Mouse (Mus musculus) layer of hippocampus, postnatal 25 days (tissue): ENCODE measurements at regions not wholly inside any gene's neighbourhood (a gene's known extent, or its start where the extent isn't known, plus 50 kb on each side); places are given as distances from the start of the nearest gene placed in this dataset.
"Not testable (repeated sequence)": the region's sequence is repeated elsewhere in the genome, so short reads cannot be mapped to it uniquely, and the experiment has no call there.

Experiments
- DNase-seq, 2 experiments: peaks; one replicate each; pipeline ENCODE4 v3.0.0; 2022; ENCODE audit warnings: mixed read lengths in 2 of 2, low spot score in 1 of 2; ENCODE audit errors: extremely low spot score in 1 of 2

DNA sequence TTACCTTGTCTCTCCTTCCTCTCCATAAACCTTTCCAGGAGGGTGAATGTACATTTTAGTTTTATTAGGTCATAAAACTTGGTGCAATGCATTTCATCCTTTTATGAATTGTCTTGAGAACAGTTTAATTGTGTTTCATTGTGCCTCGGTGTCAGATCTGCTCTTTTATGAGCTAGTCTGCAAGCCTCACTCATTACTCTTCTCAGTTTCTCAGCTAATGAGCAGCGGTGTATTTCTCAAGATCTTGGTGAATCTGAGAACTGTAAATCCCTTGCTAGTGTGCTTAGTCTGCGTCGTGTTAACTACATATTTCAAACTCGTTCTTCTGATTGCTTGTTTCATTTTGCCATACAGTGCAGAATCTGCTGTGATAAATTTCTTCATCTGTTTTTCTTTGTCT, 984.4 kb downstream of the Basp1 start:
- DNase-seq, result no peak

DNA sequence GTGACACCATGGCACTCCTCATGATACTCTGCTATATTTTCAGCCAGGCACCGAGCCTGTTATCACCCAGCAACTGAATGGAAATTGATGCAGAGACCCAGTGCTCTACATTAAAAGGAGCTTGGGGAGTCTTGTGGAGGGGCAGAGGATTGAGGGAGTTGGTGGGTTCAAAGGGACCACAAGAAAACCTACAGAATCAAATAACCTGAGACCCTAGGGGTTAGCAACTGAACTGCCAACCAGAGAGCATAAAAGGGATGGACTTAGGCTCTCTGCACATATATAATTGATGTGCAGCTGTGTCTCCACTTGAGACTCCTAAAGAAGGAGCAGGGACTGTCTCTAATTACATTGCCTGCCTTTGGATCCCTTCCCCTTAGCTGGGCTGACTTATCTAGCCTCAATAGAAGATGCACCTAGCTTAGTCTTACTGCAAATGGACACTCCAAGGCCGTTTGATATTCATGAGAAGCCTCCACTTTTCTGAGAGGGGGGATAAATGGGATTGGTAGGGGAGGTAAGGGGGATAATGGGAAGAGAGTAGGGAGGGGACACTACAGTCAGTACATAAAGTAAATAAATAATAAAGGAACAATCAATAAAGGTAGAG, 991.1 kb downstream of the Basp1 start:
- no peak for DNase-seq

GRCm38 (mm10) chr15:24419736-24420135, 993.8 kb downstream of the Basp1 start:
- no peak for DNase-seq

DNA sequence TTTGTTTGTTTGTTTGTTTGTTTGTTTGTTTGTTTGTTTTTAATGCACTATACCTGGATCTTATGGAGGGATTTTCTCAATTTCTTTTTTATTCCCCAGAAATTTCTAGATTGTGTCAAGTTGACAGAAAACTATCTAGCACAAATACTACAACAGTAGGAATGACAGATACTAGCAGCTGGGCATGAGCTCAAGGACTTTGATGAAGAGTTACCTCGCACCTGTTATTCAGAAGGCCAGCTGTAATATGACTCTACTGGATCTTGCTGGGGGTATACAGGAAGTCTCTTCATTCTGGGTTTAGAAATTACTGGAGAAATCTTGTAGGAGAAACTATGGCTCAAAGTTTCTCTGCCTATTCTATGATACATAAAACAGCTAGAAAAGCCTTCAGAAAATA, 994.4 kb downstream of the Basp1 start:
- no peak for DNase-seq

GRCm38 (mm10) chr15:24407691-24408090, 1005.9 kb downstream of the Basp1 start:
- DNase-seq, result peak; percentile 25 to 80

DNA sequence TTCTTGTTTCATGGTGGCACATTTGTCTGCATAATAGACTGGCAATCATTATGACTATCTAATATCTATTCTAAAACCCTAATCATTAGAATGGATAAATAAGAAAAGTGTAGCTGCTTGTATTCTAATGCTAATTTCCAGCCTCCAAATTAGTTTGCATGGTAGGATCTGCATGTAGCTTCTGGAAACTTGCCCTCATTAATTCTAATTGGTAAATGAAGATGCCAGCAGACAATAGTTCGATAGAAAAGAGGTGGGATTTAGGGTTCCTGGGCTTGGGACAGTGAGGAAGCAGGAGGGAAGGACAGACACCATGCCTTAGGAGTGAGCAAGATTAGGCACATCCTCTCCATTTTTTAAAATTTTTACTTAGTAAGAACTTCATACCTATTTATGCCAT, 1008.3 kb downstream of the Basp1 start:
- no peak for DNase-seq

DNA sequence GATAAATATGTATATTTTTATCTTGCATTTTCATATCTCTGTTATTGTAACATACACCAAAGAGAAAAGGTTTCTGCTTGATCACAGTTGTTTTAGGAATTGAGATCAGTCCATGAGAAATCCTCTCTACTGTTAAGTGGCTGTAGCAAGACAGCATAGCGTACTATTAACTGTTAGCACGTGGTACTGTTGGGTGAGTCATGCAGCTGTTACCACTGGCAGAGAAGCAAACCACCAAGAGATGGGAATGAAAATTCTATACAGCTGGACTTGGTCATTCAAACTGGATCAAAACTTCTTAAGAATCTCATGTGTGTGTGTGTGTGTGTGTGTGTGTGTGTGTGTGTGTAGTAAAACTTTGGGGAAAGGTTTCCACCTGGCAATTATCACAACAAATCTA, 1013.5 kb downstream of the Basp1 start:
- no peak for DNase-seq

- DNase-seq, result no peak
Observed at GRCm38 (mm10) chr15:24358398-24358797, 1055.2 kb downstream of the Basp1 start.

GRCm38 (mm10) chr15:24348975-24349560, 1064.5 kb downstream of the Basp1 start:
- no peak for DNase-seq

- DNase-seq, result not testable (repeated sequence)
Observed at GRCm38 (mm10) chr15:24335876-24336275, 1077.7 kb downstream of the Basp1 start.

DNA sequence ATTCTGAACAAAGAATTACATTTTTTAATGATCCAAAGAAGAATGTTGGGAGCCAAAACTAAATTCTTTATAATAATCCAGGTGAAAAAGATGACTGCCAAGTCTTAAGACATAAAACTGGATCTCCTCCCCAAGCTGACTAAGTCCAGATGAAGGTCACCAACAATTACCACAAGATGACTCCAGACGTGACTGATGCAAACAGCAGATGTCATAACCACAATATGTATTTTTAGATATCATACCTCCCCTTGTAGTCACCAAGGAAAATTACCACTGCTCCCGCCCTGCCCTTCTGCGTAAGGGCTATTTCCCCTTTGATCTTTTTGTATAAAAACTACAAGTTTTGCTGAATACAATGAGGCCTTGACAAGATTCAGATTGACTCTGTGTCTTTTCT, 1110.4 kb downstream of the Basp1 start:
- not testable (repeated sequence) for DNase-seq

DNA sequence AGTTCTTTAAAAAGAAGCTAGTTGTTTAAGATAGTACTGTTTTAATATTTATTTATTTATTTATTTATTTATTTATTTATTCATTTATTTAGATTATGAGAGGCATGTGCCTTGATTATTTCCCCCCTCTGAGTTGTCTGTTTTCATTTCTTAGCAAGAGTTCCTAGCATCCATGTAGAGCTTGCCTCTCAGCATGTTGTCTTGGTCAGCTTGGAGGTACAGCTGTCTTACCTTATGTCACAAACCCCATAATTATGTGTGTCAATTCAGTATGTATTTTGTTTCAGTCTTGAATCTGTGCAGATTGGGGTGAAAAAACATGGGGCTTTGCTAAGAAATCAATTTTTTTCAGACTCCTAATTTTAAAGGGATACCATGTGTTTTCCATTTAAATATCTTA, 1116.3 kb downstream of the Basp1 start:
- DNase-seq, result no peak

DNA sequence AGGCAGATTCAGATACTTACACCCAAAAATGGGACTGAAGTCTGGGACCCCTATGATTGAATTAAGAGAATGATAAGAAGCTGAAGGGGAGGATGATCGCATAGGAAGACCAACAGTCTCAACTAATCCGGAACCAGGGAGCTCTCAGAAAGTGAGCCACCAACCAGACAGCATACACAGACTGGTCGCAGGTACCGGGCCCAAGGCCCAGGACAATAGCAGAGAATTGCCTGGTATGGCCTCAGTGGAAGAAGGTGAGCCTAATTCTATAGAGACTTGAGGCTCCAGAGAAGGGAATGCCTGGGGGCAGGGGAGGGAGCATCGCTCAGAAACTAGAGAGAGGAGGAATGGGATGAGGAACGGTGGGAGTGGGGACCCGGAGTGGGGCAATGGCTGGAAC, 1116.8 kb downstream of the Basp1 start:
- DNase-seq, result no peak

DNA sequence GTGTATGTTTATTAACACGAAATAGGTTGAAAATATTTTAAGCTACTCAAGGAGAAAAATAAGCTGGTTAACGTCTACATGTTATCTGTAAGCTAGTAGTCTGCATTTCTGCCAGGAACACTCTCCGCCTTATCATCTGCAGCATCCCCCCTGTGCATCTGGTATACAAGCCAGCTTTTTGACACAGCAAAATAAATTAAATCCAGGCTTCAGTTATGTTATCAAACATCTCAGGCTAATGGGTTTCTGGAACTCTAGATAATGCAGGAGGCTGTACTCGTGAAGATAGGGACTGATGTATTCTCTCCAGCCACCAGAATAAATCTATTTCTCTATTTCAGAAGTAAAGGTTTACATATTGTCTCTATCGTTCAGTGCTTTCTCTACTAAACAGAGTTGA, 1138.5 kb downstream of the Basp1 start:
- DNase-seq, result no peak

DNA sequence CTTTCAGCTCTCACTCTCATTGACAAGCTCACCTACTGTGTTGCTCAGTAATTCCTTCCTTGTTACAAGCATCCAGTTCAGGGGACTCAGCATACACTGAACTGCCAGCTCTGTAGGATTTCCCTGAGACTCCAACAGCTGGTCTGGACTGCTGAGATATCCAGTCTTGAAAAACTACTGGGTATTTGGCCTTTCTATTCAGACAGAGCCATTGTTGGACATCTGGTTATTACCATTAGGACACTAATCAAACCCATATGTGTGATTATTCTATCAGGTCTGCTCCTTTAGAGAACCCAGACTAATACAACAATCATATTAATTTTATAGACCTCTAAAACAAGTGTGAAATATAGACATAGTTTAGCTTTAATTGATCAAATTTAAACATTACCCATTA, 1146.2 kb downstream of the Basp1 start:
- DNase-seq, result no peak
